Mouse (Mus musculus) spleen, adult 18-20 months (tissue): Measurements from ENCODE around the gene Cplane1.
"Not testable (repeated sequence)": the region's sequence is repeated elsewhere in the genome, so short reads cannot be mapped to it uniquely, and the experiment has no call there.

Experiments used
- DNase-seq, 2 experiments: peaks; one replicate each; pipeline ENCODE4 v3.0.0; 2022; ENCODE audit warnings: mixed read lengths in 2 of 2

Gene Cplane1

DNA sequence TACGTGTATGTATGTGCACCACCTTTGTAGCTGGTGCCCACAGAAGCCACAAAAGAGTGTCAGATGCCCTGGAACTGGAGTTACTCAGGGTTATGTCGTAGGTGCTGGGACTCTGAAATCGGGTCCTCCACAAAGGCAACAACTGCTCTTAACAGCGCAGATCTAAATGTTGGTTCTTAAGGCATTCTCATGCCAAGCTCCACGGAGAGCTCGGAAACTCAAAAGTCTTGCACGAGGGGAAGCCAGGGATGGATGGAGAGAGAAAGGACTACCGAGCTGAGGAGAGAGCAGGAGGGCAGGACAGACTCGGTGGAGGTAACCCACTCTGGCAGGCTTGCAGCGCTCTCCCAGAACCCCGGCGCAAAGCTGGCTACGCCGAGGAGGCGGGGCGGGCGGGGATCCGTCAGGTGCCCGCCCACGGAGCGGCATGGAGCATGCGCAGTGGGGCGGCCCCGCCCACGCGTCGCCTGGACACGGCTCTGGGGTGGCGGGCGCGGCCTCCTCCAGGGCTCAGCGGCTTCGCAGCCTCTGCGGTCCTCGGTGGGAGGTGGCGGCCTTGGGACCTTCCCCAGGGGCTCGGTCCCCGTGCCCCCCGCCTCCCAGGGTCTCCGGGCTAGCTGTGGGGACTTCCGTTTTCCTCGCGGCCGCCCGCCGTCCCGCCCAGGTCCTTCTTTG is at the start of gene Cplane1:
Cplane1 (plus strand) TSS at position 516 of the 675 bp plus-strand sequence.
- peak; percentile 86 to 96 for DNase-seq

- no peak for DNase-seq
Measured at GRCm38 (mm10) chr15:8129281-8129680, 39.6 kb upstream of the Cplane1 start.

GRCm38 (mm10) chr15:8131268-8131667 is 37.6 kb upstream of the Cplane1 start:
- no peak for DNase-seq

- DNase-seq, result no peak
Measured at GRCm38 (mm10) chr15:8131761-8132160, 37.1 kb upstream of the Cplane1 start.

- DNase-seq, result no peak
Measured at GRCm38 (mm10) chr15:8135606-8136005, 33.3 kb upstream of the Cplane1 start.

GRCm38 (mm10) chr15:8161841-8162240 is 7.1 kb upstream of the Cplane1 start:
- DNase-seq, result no peak

DNA sequence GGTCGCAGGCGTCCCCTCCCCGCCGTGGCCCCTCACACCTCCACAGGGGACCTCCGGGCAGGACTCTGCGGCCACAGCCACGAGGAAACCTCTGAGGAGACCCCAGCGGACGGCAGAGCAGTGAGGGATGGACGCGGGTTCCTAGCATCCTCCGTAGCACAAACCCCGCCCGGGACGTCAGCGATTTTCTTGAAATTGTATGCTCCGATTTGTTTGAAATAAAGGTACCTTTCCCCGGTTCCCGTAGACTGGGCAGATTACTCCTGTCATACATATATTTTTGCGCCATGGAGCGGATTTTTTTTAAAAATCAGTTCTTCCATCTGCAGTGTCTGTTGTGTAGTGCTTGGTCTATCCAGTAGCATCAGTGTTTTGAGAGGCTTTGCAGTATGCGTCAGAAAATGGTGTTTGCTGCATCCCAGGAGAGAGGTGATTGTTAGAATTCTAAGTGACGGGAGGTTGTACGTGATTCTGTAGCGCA is 400 bp downstream of the Cplane1 start:
- DNase-seq, result no peak

- DNase-seq, result no peak
Measured at GRCm38 (mm10) chr15:8189563-8189962, 20.7 kb downstream of the Cplane1 start.

DNA sequence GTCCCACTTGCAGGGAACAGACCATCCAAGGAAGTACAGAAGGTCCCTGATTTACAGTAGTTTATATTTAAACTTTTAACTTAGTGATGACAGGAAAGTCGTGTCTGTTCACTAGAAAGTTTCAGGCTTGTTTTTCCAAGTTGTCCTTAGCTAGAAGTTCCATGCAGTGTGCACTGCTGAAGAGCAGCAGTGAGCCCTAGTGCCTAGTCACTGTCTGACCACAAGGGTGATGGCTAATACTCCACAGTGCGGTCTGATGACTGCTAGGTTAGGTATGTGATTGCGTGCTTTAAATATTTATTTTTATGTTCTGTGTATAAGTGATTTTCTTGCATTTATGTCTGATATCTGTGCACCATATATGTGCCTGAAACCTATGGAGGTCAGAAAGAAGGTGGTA is 21.5 kb downstream of the Cplane1 start:
- DNase-seq, result no peak

DNA sequence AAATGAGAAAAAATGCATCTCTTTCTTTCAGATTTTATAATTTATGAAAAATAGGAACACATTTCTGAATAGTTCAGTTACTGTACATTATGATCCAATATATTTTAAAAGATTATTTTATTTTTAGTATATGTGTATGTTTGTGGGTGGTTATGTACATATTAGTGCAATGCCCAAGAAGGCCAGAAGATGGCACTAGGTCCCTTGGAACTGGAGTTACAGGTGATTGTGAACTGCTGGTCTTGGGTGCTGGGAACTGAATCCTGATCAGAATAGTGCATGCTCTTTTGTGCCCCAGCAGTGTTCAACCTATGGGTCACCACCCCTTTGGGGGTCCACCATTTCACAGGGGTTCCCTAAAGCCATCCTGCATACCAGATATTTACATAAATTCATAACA is 31.4 kb downstream of the Cplane1 start:
- no peak for DNase-seq

DNA sequence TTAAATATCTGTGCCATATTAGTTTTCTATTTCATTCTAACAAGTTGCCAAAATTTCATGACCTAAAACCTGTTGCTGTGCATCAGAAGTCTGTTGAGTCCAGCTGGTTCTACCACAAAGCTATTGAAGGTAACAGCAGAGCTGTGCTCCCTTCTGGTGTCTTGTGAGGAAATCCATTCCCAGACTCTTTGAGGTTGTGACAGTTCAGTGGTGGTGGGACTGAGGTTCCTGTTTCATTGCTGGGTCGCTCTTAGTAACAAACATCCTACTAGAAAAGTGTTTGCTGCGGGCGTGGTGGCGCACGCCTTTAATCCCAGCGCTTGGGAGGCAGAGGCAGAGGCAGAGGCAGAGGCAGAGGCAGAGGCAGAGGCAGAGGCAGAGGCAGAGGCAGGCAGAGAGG is 39.5 kb downstream of the Cplane1 start:
- DNase-seq, result no peak

GRCm38 (mm10) chr15:8214811-8215210 is 45.9 kb downstream of the Cplane1 start:
- DNase-seq, result no peak

GRCm38 (mm10) chr15:8234167-8234566 is 65.3 kb downstream of the Cplane1 start:
- not testable (repeated sequence) for DNase-seq

GRCm38 (mm10) chr15:8265946-8266345 is 97.0 kb downstream of the Cplane1 start:
- no peak for DNase-seq

DNA sequence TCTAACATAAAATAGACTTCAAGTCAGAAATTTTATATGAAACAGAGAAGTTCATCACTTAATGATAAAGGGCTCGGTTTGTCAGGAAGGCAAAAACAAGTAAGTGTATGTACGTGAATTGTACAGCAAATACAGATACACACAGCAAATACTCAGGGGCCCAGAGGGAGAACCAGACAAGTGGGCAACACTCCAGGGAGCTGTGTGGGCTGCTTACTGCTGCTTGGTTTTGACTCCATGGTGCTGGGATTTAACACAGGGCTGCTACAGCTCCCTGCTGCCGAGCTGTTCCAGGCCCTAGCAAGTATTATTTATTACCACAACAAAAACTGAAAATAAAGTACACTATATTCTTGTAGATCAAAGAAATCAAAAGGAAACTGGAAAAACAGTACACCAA is 98.3 kb downstream of the Cplane1 start:
- no peak for DNase-seq

DNA sequence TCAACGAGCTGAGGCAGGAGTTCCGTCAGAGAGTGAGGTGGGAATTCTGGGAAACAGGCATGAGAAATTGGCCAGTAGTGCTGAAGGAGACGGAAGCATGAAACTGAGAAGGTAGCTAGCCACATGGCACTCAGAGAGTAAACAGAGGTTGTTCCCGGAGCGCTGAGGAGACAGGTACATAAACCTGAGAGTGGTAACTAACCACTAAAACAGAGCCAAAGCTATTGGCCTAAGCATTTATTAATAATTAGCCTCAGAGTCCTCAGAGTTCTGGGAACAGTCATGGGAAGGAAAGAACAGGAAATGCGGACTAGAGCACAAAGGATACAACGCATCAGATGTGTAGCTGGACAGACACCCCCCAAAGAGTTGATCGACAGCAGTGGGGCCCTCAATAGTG is 99.3 kb downstream of the Cplane1 start:
- no peak for DNase-seq

DNA sequence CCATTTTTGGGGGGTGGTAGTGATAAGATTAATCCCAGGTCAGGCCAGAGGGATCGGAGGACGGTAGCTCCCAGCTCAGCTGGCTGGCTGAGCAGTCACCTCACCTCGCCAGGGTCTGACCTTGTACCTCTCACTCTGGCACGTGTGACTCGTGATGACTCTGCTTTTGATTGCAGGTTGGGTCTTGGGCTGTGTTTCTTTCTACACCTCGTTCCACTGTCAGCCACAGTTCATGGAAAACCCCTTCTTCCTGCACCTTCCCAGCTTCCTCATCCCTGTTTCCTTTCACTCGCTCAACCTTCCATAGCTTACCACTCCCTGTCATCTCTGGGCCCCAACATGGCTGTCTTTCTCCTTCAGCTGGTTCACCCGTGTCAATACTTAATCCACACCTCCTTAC is 103.0 kb downstream of the Cplane1 start:
- no peak for DNase-seq

DNA sequence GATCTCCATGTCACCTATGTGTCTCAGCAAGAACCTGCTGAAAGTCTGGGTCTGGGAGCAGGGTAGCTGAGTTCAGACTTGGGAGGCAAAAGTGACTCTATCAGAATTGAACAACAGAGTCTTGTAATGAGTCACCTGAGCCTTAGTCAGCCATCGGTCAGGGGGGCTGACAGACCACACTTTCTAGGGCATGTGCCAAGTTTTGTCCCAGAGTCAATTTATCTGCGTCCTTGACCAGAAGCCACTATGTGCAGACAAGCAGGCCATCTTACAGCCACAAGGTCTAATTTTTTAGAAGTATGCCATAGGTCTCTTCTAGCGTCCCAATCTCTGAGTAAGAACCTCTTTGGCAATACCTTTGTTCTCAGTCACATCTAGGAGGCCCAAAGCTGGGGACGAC is 109.0 kb downstream of the Cplane1 start:
- DNase-seq, result not testable (repeated sequence)

GRCm38 (mm10) chr15:8279320-8279779 is 110.4 kb downstream of the Cplane1 start:
- DNase-seq, result peak in 1 of 2 experiments; percentile 21

DNA sequence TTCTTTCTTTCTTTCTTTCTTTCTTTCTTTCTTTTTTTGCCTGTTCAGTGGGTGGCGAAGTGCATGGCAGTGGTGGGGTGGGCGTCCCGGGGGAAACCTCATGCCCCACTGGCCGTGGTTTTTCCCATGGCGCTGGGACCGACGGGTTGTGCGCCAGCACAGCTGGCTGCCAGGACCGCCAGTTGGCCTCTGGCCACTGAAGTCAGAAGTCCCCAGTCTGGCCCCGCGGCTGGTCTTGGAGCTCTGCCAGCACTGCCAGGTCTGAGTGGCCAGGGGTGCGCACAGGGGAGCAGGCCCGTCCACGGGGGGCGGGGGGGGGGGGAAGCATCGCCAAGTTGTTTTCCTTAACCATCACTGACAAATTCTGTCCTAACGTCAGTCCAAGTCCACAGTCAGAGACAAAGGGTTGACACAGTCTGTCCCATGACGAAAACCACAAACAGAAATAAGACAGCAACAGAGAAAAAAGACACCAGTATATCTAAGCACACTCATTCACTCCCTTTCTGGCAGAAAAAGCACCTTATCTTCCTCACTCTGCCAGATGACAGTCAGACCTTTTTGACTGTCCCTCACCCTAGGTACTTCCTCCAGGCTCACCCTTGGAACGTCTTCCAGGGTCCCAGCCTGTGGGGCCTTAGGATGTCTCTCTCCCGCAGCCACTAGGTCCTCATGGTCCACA is 111.2 kb downstream of the Cplane1 start:
- DNase-seq, result peak in 1 of 2 experiments; percentile 9

DNA sequence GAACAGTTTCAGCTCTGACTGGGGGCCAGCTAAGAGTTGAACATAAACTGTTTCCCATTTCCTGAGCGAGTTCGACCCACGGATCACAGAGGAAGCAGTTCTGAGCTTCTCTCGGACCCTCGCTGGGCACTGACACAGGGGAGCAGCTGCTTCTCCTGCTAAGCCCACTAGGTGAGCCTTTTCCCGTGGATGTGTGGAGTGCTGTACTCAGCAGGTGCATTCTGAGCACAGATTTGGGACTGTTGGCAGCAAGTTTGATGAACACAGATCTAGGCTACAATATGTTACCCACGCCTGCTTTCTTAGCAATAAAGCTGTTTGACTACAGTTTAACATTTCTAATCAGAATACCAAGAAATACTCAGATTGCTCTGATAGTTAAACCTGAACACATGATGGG is 112.8 kb downstream of the Cplane1 start:
- no peak for DNase-seq

DNA sequence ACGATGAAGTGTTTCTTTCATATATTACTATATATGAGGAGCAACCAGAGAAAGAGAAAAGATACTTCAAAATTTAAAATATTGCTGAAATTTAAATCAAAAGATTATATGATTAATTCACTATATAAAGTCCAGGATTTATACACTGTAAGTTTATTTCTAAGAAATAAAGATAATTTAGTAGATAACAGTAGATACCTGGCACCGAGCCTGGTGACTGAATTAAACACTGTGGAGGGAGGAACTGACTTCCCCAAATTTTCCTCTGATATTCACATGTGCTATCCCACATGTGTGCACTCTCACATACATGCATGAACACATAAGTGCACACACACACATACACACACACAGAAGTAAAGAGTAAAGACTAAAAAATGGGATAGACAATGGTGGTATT is 113.2 kb downstream of the Cplane1 start:
- DNase-seq, result no peak

GRCm38 (mm10) chr15:8291251-8291650 is 122.3 kb downstream of the Cplane1 start:
- no peak for DNase-seq

DNA sequence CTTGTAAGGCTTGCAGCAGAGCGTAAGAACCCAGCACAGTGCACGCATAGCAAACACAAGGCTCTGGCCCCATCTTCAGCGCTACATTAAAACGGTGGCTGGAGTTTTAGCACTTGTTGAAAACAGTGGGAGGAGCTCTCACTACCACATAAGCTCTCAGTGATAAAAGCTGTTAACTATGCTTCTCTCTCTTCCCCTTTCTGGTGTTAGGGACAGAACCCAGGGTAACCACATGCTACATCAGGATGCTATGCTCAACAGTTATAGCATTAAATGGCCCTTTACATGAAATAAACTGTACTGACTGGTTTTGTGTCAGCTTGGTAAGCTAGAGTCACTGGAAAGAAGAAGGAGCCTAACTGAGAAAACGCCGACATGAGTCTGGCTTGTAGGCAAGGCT is 125.2 kb downstream of the Cplane1 start:
- DNase-seq, result no peak
